Mouse (Mus musculus) ES-E14 (cell line): ENCODE data around the gene Dctn2.

Source experiments
- CHD2 ChIP-seq: IDR thresholded peaks from 2 replicates; pipeline ENCODE4 v1.6.1; 2014; ENCODE audit warnings: mild to moderate bottlenecking, low read depth, low read length, inconsistent platforms
- HCFC1 ChIP-seq: IDR thresholded peaks from 2 replicates; pipeline ENCODE4 v1.6.1; 2012; ENCODE audit warnings: low read length, inconsistent platforms, borderline replicate concordance; ENCODE audit not compliant: insufficient read depth
- MAFK ChIP-seq: IDR thresholded peaks from 2 replicates; pipeline ENCODE4 v1.6.1; 2014; ENCODE audit warnings: mild to moderate bottlenecking, low read depth, low read length, inconsistent platforms; ENCODE audit not compliant: insufficient read depth
- ZC3H11A ChIP-seq: IDR thresholded peaks from 2 replicates; pipeline ENCODE4 v1.6.1; 2012; ENCODE audit warnings: low read depth, mild to moderate bottlenecking, inconsistent platforms, low read length, borderline replicate concordance
- ZNF384 ChIP-seq: IDR thresholded peaks from 2 replicates; pipeline ENCODE4 v1.6.1; 2012; ENCODE audit warnings: low read depth, low read length, inconsistent platforms

DNA sequence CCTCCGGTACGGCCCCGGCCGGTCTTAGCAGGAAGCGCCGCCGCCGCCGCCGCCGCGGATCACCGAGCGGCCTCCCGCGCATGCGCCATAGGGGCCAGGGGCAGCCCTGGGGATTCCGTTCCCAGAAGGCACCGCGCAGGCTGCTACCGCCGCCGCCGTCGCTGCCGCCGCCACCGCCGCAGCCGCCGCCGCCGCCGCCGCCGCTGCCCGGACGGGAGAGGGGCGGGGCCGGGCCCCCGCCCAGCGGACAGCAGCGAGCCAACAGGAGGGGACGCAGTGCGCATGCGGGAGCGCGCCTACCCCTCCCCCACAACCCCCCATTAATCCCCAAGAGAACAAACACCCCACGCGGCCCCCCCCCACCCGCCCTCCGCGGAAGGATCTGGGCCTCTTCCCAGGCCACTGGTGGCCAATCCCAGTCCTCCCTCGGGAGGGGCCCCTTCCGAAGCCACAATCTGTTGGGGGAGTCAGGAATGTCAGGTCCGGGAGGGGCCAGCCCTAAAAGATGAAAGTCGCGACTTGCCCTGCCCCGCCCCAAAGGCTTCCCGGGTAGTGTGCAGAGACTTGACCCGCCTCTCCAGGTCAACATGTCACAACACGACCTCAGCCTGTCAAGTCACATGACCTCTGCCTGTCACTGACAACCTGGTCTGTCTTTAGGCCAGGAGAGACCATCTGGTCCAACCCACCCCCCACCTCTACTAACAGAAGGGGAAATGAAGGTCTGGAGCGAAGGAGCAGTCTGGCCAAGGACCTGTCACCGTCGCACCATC is 22.8 kb downstream of the Dctn2 start, which contains the start of gene Mbd6:
- TF ChIP-seq CHD2 (no peak), MAFK (no peak), HCFC1 (no peak), ZC3H11A (peak; percentile 21; the same call in 1 of the 2 replicates), ZNF384 (no peak)
